9 mouse cellular contexts compared by ENCODE assay signal in genomic region chr7:24971261-24971971, GRCm38 (mm10). TPM values are rescaled to one million over a fixed set of nuclear protein-coding genes. Genes with fewer than 3 reads are reported as not detected.
A peak's percentile ranks its signal among the peaks of the same experiment; 100 is the strongest.
DNase-seq lines count a peak whose midpoint lies in the region; ATAC-seq and TF ChIP-seq lines count a peak whose summit lies in the region.
"Had no signal": no experiment of that assay in that cellular context is flagged by ENCODE, and none has a peak within 500 bp of the region (broad histone marks: within the 10 kb centered on the region; RNA-seq: fewer than 3 reads in every experiment).

No protein-coding gene starts in this region.

- peak; percentile 15 to 22 for DNase-seq in spleen, postnatal 36 days (ENCODE audit: low spot score in 2 of 2)
- no peak for DNase-seq in spleen, adult 12 weeks (ENCODE audit: low spot score)
- DNase-seq in c-Kit-positive CD71-negative TER-119-negative erythroid progenitor cells, embryonic 14.5 days (ENCODE audit: low read depth), result peak; percentile 47
- no peak for DNase-seq in lung, adult 2 months
- DNase-seq in left cerebral cortex, adult 8-10 months (ENCODE audit: low spot score in 2 of 2), result no peak

- no peaks in the 10 kb centered on the region for H3K27me3 ChIP-seq in forebrain, embryonic 15.5 days
- no peaks in the 10 kb centered on the region for H3K27me3 ChIP-seq in intestine, embryonic 15.5 days (replicated peaks)
- 0 out of 2 replicates have a peak, but pooled peaks cover 2% of the 10 kb centered on the region for H3K27me3 ChIP-seq in neural tube, embryonic 14.5 days (ENCODE audit: control insufficient read depth, insufficient read depth, low read length)

- H3K4me2 ChIP-seq in forebrain, embryonic 15.5 days (replicated peaks), result peak overlapping the region; percentile 83
- peak overlapping the region; percentile 79 for H3K4me2 ChIP-seq in intestine, embryonic 15.5 days (replicated peaks)
- H3K4me2 ChIP-seq in neural tube, embryonic 14.5 days (ENCODE audit: low read depth, low read length), result peak overlapping the region; percentile 82

- peak overlapping the region; percentile 75 for H3K27ac ChIP-seq in forebrain, embryonic 15.5 days (replicated peaks)
- peak overlapping the region; percentile 75 for H3K27ac ChIP-seq in intestine, embryonic 15.5 days
- H3K27ac ChIP-seq in neural tube, embryonic 14.5 days (ENCODE audit: low read depth, low read length), result peak overlapping the region; percentile 81; the same call in 1 of the 2 replicates

- TF ChIP-seq CTCF in lung, adult 2 months (IDR thresholded peaks at IDR 0.05; ENCODE audit: insufficient read depth, low read length), result peak; percentile 76

- ATAC-seq in forebrain, embryonic 15.5 days (replicated peaks), result 0 out of 2 replicates have a peak, but pooled peaks have one; percentile 3
- peak; percentile 14 for ATAC-seq in intestine, embryonic 15.5 days
- peak; percentile 1; the same call in 1 of the 2 replicates for ATAC-seq in neural tube, embryonic 14.5 days (ENCODE audit: low read depth)

- H3K9me3 ChIP-seq in forebrain, embryonic 15.5 days, result no peaks in the 10 kb centered on the region
- no peaks in the 10 kb centered on the region for H3K9me3 ChIP-seq in intestine, embryonic 15.5 days
- no peaks in the 10 kb centered on the region for H3K9me3 ChIP-seq in neural tube, embryonic 14.5 days (ENCODE audit: control insufficient read depth, low read length)

- H3K4me3 ChIP-seq in forebrain, embryonic 15.5 days, result peak overlapping the region; percentile 80
- peak overlapping the region; percentile 78 for H3K4me3 ChIP-seq in intestine, embryonic 15.5 days (replicated peaks)
- H3K4me3 ChIP-seq in lung, adult 2 months (replicated peaks; ENCODE audit: extremely low read depth, low read depth, low read length), result peak overlapping the region; percentile 82
- H3K4me3 ChIP-seq in neural tube, embryonic 14.5 days (ENCODE audit: low read depth, low read length), result peak overlapping the region; percentile 74

- 8% methylated on average over 19 of the region's 19 CpGs for WGBS in forebrain, embryonic 15.5 days
- 6% methylated on average over 19 of the region's 19 CpGs for WGBS in intestine, embryonic 15.5 days
- 9% methylated on average over 19 of the region's 19 CpGs for WGBS in lung, adult 2 months
- 14% methylated on average over 18 of the region's 19 CpGs for WGBS in neural tube, embryonic 14.5 days

- H3K9ac ChIP-seq in forebrain, embryonic 15.5 days (replicated peaks), result peak overlapping the region; percentile 86
- H3K9ac ChIP-seq in intestine, embryonic 15.5 days, result peak overlapping the region; percentile 80
- H3K9ac ChIP-seq in neural tube, embryonic 14.5 days (replicated peaks; ENCODE audit: low read depth, low read length), result peak overlapping the region; percentile 83

- no peaks in the 10 kb centered on the region for H3K36me3 ChIP-seq in forebrain, embryonic 15.5 days
- peaks cover 3% of the 10 kb centered on the region; the same call in 1 of the 2 replicates for H3K36me3 ChIP-seq in intestine, embryonic 15.5 days
- no peaks in the 10 kb centered on the region for H3K36me3 ChIP-seq in neural tube, embryonic 14.5 days (ENCODE audit: control insufficient read depth, insufficient read depth, low read length)

- no peak for TF ChIP-seq POLR2A in lung, adult 2 months (IDR thresholded peaks at IDR 0.05; ENCODE audit: borderline replicate concordance, extremely low read depth, low read depth, low read length)

- peaks cover 18% of the 10 kb centered on the region for H3K4me1 ChIP-seq in forebrain, embryonic 15.5 days
- 0 out of 2 replicates have a peak, but pooled peaks cover 4% of the 10 kb centered on the region for H3K4me1 ChIP-seq in intestine, embryonic 15.5 days (replicated peaks)
- H3K4me1 ChIP-seq in lung, adult 2 months (ENCODE audit: control insufficient read depth, insufficient read depth, low read length), result peaks cover 2% of the 10 kb centered on the region; the same call in 1 of the 2 replicates
- 0 out of 2 replicates have a peak, but pooled peaks cover 4% of the 10 kb centered on the region for H3K4me1 ChIP-seq in neural tube, embryonic 14.5 days (ENCODE audit: control insufficient read depth, insufficient read depth, low read length)

RNA-seq across cellular contexts. Expression of gene Rabac1, which starts 1.1 kb away (rescaled TPM):
- 195 and 196 TPM in 2 replicates for polyA plus RNA-seq in forebrain, embryonic 15.5 days (2015; fragmentation: Nextera tagmentation; extraction: Ambion mirVana)
- polyA plus RNA-seq in intestine, embryonic 15.5 days (2015; fragmentation: Nextera tagmentation; extraction: Ambion mirVana), result 123 and 157 TPM in 2 replicates
- 806 and 948 TPM in 2 replicates for polyA plus RNA-seq in lung, adult 2 months (2012; rRNA removed)
- 319 and 339 TPM in 2 replicates for polyA plus RNA-seq in neural tube, embryonic 14.5 days (2014; fragmentation: Nextera tagmentation; extraction: Ambion mirVana)
- total RNA-seq in left cerebral cortex, adult 8-10 months (2022), result 100 to 1,000 TPM; 322 to 333 (median 326) TPM

RNA-seq across cellular contexts. Expression of gene Gm4881, which starts 27.1 kb away (rescaled TPM):
- polyA plus RNA-seq in forebrain, embryonic 15.5 days (2015; fragmentation: Nextera tagmentation; extraction: Ambion mirVana), result 0.22 and 1.3 TPM in 2 replicates
- not detected in 2 replicates for polyA plus RNA-seq in intestine, embryonic 15.5 days (2015; fragmentation: Nextera tagmentation; extraction: Ambion mirVana)
- polyA plus RNA-seq in lung, adult 2 months (2012; rRNA removed), result not detected in 2 replicates
- polyA plus RNA-seq in neural tube, embryonic 14.5 days (2014; fragmentation: Nextera tagmentation; extraction: Ambion mirVana), result 1.2 and 1.5 TPM in 2 replicates
- total RNA-seq in left cerebral cortex, adult 8-10 months (2022), result not detected
- polyA plus RNA-seq: gonadal fat pad, adult 2 months had no signal

RNA-seq across cellular contexts. Expression of gene Atp1a3, which starts 34.3 kb away (rescaled TPM):
- polyA plus RNA-seq in forebrain, embryonic 15.5 days (2015; fragmentation: Nextera tagmentation; extraction: Ambion mirVana), result 181 and 191 TPM in 2 replicates
- 3.8 TPM in 2 replicates for polyA plus RNA-seq in intestine, embryonic 15.5 days (2015; fragmentation: Nextera tagmentation; extraction: Ambion mirVana)
- polyA plus RNA-seq in lung, adult 2 months (2012; rRNA removed), result 4.8 and 7.1 TPM in 2 replicates
- polyA plus RNA-seq in neural tube, embryonic 14.5 days (2014; fragmentation: Nextera tagmentation; extraction: Ambion mirVana), result 414 and 429 TPM in 2 replicates
- 1,000 to 10,000 TPM; 1,859 to 2,026 (median 1,901) TPM for total RNA-seq in left cerebral cortex, adult 8-10 months (2022)

Comparison
In these comparisons a context has a peak if more than half of its experiments do, and no peak if none do; other contexts are left out.
1. DNase-seq: peak in spleen, postnatal 36 days (2 of 2) and c-Kit-positive CD71-negative TER-119-negative erythroid progenitor cells, embryonic 14.5 days (single experiment); none in spleen, adult 12 weeks (single experiment), lung, adult 2 months (single experiment) and left cerebral cortex, adult 8-10 months (0 of 2).
2. RNA of gene Atp1a3, which starts 34.3 kb away (polyA plus RNA-seq): 414 to 429 TPM in neural tube, embryonic 14.5 days and 181 to 191 TPM in forebrain, embryonic 15.5 days; 4.8 to 7.1 TPM in lung, adult 2 months and 3.8 TPM in intestine, embryonic 15.5 days; every median in the first group is over 10 times any median in the second.
3. Peak in every context shown above with its lines, with median percentiles within 50 percentile points of each other: ATAC-seq, H3K27ac ChIP-seq, H3K4me2 ChIP-seq, H3K4me3 ChIP-seq and H3K9ac ChIP-seq.